Mouse (Mus musculus) CH12F3 (cell line): Measurements from ENCODE around the gene Tmem209.

Experiments
- in situ Hi-C: fragments of 300-500 bp; cut with MboI; formaldehyde crosslinking; loops from 2 replicates; pipeline ENCODE4 v1.14.3; 2020; ENCODE audit warnings: low sequenced_read_pairs

Gene Tmem209

DNA sequence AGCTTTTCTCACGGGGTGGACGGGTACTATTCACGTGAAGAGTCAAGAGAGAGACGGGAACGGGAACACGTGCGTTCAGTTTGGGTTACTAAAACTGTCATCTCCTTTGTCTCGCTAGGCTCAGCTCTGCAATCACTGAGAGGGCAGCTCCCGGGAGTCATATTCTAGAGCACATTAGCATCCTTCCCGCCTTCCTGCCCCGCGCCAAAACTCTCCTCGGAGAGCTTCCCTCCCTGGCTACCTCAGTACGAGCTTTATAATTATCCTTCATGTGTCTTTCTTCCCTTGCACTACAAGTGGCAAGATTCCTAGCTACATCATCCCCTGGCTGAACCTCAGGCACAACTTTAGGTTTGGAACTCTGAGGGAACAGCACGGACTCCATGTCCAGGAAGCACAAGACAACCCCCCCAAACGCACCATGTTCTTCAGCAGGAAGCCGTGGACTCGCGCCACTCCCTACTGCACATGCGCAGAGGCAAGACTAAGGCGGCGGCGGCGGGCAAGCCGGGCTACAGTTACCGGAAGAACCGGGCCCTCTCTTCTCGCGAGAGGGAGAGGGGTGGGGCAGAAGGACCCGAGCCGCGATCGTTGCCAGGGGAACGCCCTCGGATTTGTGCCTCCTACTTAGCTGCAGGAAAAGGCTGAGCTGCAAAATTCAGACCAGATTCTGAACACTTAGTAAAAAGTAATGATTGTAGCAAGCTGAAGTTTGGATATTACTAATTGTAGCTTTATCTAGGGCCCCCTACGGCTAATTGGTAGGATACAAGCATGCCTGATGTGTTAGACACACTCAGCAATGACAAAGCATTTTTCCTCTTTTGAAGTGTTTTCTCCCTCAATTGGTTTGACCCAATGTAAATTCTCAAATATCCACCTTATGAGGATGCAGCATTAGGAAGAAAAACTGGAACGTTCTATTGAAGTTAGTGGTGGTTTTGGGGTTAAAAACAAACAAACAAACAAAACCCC, at the start of gene Tmem209, which contains the start of gene Ssmem1:
Tmem209 (minus strand) TSS at position 519 of the 975 bp plus-strand sequence.
Ssmem1 (plus strand) TSS at position 585 of the 975 bp plus-strand sequence.
- in situ Hi-C loops = no loop called here

DNA sequence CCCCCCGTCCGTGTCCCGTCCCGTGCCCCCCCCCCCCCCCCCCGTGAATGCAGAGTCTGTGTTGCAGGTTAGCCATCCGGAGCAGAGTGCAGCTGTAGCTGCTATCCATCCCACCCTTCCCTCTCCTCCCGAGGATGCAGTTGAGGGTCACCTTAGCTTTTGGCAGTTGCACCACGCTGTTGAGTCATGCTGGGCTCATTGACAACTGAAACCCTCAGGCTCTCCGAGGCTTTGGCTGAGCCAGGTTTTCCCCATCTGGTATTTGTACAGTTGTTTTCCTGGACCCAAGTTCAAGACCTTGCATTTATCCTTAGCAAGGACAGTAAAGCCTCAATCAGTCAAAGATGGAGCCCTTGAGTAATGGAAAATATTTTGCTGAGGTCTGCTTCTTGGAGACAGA, 46.5 kb upstream of the Tmem209 start:
- in situ Hi-C loops = no loop called here

DNA sequence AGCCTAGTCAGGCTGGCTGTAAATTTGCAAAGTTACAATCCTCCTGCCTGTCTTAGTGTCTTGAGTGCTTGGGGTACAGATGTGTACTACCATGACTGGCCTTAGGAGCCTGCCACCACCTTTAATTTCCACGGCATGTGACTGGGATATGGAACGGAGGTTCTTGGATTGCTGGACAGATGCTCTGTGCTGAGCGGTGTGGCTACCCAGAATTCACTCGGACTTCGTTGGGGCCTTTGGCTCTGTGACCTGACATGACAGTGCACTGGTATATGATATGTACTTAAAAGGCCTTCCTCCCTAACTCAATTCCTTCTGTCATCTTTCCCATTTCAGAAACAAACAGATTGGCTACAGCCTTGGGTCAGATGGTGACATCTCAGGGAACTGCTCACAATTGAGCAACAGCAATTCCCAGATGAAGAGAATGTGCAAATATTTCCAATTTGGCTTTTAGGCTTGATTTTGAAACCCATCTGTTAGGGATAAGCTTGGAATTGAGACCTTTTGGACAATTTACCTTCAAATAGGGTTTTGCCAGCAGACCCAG, 45.1 kb upstream of the Tmem209 start:
- in situ Hi-C loops = no loop called here

DNA sequence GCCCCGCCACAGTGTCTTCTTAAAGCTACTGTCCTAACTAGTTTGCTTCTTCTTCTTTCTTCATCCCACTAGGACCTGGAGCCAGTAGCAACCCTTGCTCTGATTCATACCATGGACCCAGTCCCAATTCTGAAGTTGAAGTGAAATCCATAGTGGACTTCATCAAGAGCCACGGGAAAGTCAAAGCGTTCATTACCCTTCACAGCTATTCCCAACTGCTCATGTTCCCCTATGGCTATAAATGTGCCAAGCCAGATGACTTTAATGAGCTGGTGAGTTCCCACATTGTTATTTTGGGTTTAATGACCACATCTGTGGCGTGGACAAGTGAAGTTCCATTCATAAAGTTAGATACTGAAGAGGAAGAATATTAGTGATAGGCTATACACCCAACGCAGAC, 44.5 kb upstream of the Tmem209 start:
- in situ Hi-C loops = no loop called here

DNA sequence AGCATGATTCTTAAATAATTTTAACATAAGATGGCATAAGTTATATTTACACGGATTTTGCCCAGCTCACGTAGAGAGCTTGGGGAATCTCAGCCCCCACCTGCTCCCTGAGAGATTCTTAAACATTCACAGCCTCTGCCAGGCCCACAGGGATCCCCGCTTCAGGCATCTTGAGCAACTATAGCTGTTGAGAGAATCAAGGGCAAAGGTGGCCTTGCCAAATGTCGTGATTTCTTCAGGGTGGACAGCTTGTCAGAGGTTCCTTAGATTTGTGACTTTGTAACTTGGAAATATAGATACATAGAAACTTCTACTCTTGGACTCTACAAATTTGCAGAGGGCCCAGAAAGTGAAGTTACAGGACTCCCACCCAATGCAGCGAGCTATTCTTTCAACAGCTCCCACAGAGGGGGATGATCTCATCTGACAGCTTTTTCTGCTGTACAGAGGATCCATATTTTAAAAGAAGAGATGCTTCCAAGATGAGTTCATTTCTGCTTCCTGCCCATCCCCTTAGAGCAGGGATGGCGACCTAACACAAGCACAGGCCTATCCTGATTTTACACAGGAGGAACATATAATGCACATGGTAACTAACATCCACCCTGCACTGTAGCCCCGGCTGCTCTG, 43.9 kb upstream of the Tmem209 start:
- in situ Hi-C loops = no loop called here

DNA sequence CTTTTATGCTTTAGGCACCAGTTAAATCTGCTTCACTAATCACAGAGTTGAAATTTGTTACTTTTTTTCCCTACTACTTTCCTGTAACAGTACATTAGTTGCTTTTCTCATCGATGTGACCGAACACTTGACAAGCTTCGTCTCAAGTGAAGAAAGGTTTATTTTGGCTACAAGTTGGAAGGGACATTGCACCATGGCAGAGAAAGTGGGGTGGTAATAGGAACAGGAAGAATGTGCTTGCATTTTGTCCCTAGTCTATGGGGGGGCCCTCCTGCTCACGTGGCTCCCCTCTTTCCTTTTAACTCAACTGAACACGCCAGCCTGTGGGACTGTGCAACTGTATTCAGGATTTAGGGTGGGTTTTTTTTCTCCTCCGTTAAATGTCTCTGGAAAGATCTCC, 43.0 kb upstream of the Tmem209 start:
- in situ Hi-C loops = no loop called here

DNA sequence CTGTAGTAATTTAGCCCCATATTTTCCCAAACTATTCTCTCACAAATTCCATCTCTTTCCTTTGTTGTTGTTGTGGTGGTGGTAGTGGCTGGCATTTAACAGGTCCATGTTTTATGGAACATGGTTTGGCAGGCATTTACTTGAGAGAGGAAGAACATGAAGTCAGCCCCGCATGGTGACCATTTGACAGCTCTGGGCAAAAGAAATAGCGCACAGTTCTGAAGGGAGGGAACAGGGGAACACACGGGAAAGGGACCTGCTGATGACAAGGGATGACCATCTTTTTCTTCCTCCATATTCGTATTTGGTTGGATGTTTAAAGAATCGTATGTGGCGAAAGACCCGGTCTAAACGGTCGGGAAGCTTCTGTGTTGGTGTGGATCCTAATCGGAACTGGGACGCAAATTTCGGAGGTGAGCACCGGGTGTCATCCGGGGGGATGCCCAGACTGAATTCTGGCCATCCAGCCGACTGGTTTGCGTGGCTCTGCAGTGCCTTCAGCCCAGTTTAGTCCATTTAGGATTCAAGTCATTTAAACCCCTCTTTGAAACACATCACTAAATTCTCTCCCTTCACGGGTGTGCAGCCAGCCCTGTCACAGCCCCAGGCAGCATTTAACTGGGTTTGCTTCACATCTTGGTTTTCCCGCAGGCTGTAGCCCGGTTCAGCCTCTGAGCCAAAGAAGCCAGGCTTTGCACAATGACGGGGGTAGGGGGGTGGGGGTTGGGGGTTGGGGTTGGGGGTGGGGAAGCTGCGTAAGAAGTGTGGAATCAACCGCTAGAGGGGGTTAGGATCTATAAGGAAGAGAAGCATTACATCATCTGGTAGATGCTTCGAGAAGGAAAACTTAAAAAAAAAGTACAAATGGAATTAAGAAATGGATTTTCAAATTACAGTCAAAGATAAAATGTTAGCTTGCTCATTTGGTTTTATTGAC, 42.3 kb upstream of the Tmem209 start:
- in situ Hi-C loops = no loop called here

DNA sequence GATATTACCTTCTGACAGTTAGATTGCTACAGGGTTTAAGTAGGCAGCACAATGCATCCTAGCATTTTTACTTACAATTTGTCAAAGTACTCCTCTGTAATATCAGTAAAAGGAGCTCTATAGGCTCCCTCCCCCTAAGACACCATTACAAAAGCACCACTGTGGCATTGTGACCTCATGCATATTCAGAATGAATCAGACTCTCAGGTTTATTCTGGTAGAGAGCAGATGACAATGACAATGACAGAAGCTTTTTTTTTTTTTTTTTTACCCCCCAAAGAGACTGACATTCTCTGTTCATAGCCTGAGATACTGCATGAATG, 41.6 kb upstream of the Tmem209 start:
- in situ Hi-C loops = no loop called here

DNA sequence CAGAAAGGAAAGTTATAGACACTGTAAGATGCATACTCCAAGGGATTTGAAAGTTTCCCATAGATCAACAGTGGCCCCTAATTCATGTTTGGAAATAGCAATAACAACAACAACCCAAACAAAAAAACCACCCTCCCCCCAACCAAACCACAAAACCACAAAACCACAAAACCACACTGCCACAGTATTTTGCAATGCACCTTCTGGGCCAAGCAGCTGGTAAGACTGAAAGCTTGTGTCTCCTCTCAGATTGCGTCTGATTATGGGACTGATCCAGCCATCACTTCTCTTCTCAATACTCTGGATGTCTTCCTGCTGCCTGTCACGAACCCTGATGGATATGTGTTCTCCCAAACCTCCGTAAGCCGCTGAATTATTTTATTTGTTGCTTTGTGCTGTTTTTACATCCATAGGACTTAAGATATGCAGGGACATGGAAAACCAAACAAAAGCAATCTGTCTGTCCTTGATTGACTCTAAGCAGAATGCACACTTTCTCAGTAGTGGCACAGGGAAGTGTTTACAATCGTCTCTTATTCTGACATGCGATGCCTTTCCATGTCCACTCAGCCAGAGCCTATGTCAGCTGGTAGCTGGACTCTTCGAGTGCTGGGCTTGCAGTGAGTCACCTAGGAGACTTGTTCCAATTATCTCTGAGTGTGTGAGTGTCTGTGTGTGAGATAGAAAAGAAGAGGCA, 41.1 kb upstream of the Tmem209 start:
- in situ Hi-C loops = no loop called here

DNA sequence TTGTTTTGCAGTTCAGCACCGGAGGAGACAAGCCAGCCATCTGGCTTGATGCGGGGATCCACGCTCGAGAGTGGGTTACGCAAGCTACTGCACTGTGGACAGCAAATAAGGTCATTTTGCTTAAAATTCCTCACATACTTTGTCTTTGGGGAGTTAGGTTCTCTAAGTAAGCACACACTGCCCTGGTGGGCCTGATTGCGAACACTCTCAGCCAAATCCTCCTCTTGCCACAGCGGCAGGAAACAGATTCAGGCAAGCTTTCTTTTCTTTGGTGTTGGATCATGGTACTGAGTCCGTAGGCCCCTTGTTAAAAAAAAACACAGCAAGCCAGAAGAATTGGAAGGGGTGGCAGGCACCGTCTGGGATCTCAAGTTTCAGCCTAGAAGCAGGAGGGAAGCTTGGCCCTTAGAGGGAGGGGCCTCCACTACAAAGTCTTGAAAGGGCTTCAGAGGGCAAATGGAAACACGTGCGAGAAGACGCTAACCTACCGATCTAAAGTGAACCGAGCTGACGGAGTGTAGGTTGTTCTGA, 39.7 kb upstream of the Tmem209 start:
- in situ Hi-C loops = no loop called here

DNA sequence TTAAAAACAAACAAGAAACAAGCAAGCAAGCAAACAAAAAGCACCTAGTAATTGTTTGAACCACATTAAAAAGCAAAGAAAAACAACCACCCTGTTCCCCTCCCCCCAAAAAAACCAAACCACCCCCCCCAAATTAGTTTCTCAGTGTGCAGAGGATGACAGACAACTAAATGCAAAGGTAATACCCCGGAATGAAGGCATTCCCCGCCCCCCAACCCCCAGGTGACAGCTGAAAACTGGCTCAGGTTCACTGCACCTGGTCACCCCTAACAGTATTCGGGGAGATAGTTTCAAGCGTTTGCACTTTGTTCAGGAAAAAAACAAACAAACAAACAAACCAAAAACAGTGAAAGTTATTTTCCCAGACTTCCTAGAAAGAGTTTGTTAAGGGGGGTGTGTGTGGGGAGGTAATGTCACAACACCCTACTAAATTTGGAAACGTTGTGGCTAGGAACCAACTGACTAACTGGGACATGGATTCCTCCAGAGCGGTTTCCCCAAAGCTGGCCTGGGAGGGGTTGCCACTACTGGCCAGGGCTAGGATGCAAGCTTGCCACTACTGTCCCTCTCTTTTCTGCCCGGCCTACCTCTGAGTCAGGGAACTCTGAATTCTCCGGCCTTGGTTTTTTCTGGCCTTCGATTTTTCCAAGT, 38.2 kb upstream of the Tmem209 start:
- in situ Hi-C loops = no loop called here

DNA sequence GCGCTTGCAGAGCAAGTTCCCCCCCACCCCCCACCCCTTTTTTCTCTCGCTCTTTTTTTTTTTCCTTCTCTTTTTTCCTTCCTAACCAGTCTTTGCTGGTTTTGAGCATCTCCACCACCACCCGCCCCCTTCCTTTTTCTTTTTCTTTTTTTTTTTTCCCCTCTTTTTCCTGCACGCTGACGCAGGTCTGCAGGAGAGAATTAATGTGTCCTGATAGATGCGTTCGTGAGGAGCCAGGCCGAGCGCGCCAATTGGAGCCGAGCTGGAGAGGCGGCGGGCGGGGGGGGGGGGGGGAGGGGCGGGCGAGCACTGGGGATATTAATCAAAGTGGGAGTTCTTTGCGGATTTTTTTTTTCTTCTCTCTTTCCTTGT, 37.7 kb upstream of the Tmem209 start:
- in situ Hi-C loops = no loop called here

DNA sequence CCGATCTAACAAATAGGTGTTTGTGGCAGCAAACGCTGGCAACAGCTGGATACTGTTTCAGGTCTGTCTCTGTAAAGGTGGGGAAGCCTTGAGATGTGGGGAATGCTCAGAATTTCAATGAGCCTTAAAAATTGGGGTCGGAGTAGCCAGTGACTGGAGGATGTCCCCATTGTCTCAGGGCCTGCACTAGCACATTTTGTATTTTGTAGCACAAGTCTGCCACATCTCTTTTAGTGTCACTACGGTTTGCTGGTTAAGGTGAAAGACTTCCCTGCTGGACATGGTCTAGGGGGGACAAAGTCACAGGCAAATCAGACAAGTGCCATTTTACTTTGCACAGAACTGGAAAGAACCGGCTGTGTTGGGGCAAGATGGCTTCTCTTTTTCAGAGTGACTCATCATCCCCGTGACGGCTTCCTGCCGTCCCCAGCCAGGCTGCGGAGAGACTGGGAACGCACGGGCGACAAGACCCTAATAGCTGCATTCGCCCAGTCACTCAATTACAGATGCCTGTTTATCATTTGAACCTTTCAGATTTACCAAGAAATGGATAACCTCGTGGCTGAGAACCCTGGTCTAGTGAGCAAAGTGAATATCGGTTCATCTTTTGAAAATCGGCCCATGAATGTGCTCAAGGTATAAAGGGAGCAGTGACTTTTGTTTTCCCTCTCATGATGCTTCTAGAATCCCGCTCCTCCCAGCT, 37.1 kb upstream of the Tmem209 start:
- in situ Hi-C loops = no loop called here

DNA sequence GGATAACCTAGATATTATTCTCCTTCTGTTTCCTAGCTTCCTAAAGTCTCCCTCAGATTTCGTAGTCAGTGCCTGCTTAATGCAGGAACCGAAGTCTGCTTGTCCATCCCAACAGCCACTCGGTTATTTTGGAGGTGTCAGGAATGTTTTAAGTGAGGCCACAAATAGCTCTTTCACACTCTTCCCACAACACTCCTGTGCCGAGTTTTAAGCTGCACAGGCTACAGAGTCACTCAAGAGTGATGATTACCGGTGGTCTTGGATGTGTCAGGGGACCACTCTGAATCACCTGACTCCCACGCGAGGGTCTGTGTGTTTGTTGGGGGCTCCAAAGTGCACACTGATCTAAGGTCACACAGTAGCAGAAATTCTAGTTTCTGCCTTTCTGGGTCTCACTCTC, 36.1 kb upstream of the Tmem209 start:
- in situ Hi-C loops = no loop called here

DNA sequence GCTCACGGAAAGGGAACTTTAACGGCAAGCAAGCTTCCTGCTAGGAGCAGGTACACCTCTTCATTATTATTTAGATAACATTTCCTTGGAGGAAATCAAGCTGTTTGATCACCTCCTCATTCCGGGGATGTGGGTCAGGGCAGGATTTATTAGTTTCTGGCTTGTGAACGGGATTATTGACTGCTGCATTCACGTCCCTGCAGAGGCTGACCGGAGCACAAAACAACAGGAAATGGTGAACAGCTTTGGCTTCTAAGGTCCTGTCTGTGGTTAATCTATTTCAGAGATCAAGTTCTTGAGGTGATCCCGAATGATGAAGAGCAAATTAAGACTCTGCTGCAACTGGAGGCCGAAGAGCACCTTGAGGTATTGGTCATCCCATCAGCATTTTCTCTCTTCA, 34.3 kb upstream of the Tmem209 start:
- in situ Hi-C loops = no loop called here

DNA sequence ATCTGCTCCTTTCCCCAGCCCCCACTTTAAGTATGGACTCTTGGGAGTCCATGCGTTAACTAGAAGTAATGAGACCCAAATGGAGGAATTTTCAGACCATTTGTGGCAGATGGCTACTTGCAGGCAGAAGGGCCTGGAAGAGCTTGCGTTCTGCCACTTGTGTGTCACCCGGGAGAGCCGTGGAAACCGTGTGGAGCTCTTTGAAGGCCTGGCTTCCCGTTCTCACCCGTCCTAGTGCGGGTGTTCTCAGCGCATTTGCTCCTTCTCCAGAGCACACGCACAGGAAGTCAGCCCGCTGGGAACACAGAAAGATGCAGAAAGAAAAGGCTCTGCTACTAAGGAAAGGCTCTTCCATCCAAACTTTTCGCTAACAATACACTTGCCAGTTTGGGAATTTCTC, 33.5 kb upstream of the Tmem209 start:
- in situ Hi-C loops = no loop called here

DNA sequence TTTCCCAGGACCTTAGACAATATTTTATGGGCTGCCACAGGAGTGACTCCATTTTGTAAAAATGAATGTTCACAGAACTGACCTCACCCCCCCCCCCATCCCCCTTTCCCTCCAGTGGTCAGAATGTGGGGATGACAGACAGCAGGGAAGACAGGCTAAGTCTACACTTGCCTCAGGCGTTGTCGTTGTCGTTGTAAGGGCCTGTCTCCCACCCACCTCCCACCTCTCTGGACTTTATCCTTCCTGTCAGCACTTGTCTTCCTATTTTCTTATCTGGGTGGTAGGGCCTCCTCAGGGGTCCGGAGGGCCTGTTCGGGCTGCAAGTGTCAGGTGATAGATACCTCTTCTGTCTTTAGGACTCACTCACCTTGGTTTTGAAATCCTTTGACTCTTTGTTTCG, 32.7 kb upstream of the Tmem209 start:
- in situ Hi-C loops = no loop called here

DNA sequence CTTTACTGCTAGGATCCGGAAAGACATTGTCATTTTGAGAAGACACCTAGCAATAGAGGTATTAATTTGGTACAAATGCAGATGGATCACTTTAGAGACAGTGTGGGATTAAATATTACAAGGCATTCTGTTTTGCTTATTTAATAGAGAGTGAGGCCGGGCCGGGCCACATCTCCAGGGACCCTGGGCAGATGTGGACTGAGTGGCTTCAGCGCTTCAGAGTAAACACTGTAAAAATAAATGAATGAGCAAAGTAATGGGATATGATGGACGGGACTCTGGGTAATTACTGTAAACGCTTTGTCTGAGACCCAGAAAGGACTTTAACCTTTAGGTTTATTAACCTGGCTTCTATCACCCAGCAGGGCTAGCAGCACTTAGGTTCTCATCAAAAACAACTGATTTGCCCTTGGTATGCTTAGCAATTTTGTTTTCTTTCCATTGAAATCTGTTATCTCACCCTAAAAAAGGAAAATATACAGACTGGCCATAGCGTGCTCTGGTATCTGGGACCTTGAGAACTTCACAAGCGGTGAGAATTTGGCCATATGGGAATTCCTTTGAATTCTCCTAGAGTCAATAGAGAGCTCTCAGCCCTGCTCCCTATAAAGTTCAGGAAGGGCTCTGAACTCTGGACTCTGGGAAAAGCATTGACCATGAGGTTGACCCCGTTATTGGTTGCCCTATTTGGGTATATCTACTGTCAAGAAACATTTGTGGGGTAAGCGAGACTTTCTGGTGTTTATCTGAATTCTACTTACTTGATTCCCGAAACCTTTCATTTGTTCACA, 31.6 kb upstream of the Tmem209 start, which contains the start of gene Cpa2:
Cpa2 (plus strand) TSS at position 574 of the 791 bp plus-strand sequence.
- in situ Hi-C loops = no loop called here
